Mouse (Mus musculus) brown adipose tissue, adult 24 weeks (tissue): ENCODE data around the gene Gm6993. TPM values are rescaled to one million over a fixed set of nuclear protein-coding genes. Genes with fewer than 3 reads are reported as not detected.

Experiments used
- H3K27ac ChIP-seq: fragments of 200-500 bp; replicated peaks from 2 replicates; pipeline ENCODE4 v1.5.1; 2012; ENCODE audit warnings: low read depth, mild to moderate bottlenecking, low read length
- H3K4me1 ChIP-seq: fragments of 200-500 bp; 2 replicates; pipeline ENCODE4 v1.6.1; 2012; ENCODE audit warnings: low read length, mixed read lengths; ENCODE audit not compliant: control insufficient read depth, insufficient read depth, insufficient read length
- H3K4me3 ChIP-seq: fragments of 200-500 bp; 2 replicates; pipeline ENCODE4 v1.5.1; 2012; ENCODE audit warnings: low read depth, mild to moderate bottlenecking, low read length, moderate library complexity; ENCODE audit not compliant: insufficient read depth
- polyA plus RNA-seq: library from polyadenylated mRNA; stranded (reverse); fragments of >200 nt; gene quantifications from 2 replicates; pipeline ENCODE4 v1.2.4, GENCODE M21; 2012; ENCODE audit not compliant: missing spikeins, insufficient read depth, insufficient read length

Gene Gm6993
- polyA plus RNA-seq = not detected in 2 replicates

DNA sequence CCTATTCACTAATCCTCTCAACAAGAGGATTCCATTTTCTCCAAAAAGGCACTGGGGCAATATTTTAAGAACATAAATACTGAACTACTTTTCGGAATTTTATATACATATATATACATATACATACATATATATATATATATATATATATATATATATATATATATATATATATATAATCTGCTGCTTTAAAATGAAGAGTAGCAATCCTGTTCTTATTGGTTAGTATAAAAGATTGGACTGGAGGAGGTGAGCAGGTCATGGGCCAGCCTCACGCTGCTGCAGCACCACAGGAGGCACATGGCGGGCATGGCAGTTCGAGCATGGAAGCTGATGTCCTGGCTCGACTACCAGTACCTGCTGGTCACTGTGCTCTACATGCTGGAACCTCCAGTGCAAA, at the start of gene Gm6993:
TSS of gene Gm6993 (plus strand) at position 301 of the 400 bp plus-strand sequence.
- H3K4me3 ChIP-seq = no peak within 1 kb of the TSS
- no peaks in the 10 kb centered on the region; the same call in 1 of the 2 replicates for H3K4me1 ChIP-seq
- no peak within 1 kb of the TSS for H3K27ac ChIP-seq

- Histone ChIP-seq H3K4me1 (peaks cover 9% of the 10 kb centered on the region), H3K4me3 (no peak overlapping the region), H3K27ac (peak overlapping the region; percentile 38; the same call in 1 of the 2 replicates)
Measured at GRCm38 (mm10) chr12:31191329-31191954, 49.1 kb upstream of the Gm6993 start.

DNA sequence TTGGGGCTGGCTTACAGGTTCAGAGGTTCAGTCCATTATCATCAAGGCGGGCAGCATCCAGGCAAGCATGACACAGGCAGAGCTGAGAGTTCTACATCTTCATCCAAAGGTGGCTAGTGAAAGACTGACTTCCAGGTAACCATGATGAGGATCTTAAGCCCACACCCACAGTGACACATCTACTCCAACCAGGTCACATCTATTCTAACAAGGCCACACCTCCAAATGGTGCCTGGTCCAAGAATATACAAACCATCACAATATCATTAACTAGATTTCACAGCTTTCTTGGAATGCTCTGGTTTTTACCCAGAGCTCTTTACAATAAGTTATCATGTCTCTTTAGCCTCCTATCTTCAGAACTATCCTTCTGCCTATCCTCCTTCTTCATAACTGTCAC, 38.1 kb upstream of the Gm6993 start:
- no peak overlapping the region for H3K27ac ChIP-seq
- H3K4me3 ChIP-seq = no peak overlapping the region
- H3K4me1 ChIP-seq = peaks cover 10% of the 10 kb centered on the region

DNA sequence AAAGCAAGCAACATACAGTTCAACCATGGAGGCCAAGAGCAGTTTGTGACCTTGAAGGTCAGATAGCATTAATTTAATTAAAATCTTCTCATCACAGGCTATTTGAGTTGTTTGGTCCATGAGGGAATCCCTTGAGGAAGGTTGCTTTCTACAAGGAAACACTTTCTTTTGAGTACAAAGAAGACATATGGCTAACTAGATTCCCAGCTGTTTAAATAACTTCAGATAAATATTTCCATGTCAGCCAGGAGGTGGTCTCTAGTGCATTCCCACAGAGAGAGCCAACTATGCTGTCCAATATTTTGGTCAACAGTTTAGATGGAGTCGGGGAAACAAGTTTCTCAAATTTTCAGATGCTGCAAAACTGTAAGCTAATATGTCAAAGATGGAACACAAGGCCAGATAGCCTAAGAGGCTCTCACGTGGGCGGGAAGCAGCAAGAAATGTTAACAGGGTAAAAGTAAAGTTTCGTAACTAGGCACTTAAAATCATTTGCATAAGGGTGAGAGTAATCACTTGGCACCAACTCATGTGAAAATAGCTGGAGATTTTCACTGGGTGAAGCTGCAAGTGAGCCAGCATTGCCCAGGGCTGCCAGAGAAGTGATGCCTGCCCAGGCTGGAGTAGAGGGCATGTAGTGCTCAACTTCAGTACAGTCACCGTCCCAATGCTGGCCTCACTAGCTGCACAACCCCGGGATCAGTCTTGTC, 36.7 kb upstream of the Gm6993 start:
- Histone ChIP-seq H3K27ac (peak overlapping the region; percentile 57; the same call in 1 of the 2 replicates), H3K4me3 (no peak overlapping the region), H3K4me1 (peaks cover 10% of the 10 kb centered on the region)

GRCm38 (mm10) chr12:31204898-31205297, 35.7 kb upstream of the Gm6993 start:
- H3K4me3 ChIP-seq = no peak overlapping the region
- no peak overlapping the region for H3K27ac ChIP-seq
- peaks cover 13% of the 10 kb centered on the region for H3K4me1 ChIP-seq

DNA sequence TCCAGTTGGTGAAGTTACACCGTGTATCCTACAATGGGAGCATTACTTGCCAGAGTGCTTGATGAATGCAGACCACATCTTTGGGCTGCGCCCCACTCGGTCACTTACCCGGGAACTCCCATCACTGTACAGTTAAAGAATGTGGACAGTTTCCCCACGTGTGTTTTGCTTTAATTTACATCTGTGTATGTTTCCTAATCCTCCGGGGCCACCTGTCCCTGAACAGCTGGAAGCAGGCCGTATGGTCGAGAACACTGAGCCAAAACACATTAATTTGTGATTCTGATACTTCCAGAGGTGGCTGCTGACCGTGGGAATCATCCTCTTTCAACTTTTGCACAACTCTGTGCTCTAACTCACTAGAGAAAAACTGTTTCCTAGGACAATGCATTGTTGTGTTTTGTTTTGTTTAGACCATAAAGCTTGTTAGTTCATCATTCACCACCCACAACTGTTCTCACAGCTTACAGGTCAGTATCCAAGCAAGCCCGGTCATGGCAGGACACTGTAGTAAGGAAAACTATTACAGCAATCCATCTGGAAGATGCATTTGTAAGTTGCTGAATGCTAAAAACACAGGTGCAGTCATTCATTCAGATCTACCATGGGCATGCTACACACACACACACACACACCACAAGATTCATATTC, 34.5 kb upstream of the Gm6993 start:
- no peak overlapping the region for H3K4me3 ChIP-seq
- H3K27ac ChIP-seq = no peak overlapping the region
- H3K4me1 ChIP-seq = peaks cover 13% of the 10 kb centered on the region

DNA sequence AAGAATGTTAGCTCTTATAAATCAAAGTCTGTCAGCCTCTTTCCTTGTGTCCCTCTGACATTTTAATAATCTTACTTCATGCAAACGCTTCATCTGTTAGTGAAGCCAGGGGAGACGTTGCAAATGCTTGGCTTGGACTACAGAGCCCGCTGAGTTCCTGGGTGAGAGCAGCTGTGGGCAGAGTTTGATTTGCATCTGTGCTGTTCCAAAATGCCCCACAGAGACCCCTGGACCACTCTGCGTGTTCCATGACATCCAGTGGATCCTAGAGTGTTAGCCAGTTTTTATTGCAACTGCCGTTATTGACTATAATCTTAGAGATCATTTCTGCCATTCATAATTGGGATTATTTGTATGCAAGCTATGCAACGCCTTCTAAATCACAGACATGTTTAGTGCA, 31.8 kb upstream of the Gm6993 start:
- Histone ChIP-seq H3K27ac (no peak overlapping the region), H3K4me1 (peaks cover 10% of the 10 kb centered on the region), H3K4me3 (no peak overlapping the region)

GRCm38 (mm10) chr12:31209377-31209805, 31.2 kb upstream of the Gm6993 start:
- no peak overlapping the region for H3K4me3 ChIP-seq
- peaks cover 6% of the 10 kb centered on the region for H3K4me1 ChIP-seq
- H3K27ac ChIP-seq = no peak overlapping the region

DNA sequence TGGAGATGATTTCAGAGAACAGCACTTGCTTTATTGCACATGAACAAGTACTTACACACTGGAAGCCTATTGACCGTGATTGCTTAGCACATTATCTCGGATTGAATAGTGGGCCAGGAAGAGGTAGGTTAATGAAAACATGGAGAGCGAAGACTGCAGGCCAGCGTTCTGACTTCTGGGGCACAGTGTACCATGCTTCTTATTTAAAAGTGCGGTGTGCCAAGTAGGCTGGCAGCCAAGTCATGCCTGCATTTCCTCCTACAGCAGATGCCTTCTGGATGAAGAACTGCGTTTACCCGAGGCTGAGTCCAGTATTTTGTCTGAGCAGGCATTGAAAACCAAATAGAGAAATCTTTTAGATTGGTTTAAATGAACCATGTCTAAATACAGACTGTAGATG, 27.0 kb upstream of the Gm6993 start:
- Histone ChIP-seq H3K4me1 (peaks cover 3% of the 10 kb centered on the region), H3K4me3 (no peak overlapping the region), H3K27ac (no peak overlapping the region)

- Histone ChIP-seq H3K4me1 (no peaks in the 10 kb centered on the region; the same call in none of the 2 replicates), H3K4me3 (no peak overlapping the region), H3K27ac (no peak overlapping the region)
Measured at GRCm38 (mm10) chr12:31215003-31215402, 25.6 kb upstream of the Gm6993 start.

DNA sequence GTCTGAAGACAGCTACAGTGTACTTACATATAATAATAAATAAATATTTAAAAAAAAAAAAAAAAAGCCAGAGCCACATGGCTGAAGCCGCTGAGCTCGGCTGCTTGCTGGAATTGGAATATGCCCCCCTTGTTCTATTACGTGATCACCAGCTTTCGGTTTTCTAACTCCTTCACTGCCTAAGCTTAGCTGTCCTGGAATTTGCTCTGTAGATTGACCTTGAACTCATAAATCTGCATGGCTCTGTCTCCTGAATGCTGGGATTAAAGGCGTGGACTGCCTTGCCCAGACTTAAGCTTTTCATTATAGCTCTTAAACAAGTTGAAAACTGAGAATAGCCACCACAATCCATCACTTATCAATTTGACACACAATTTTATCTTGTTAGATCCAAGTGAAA, 23.3 kb upstream of the Gm6993 start:
- H3K4me3 ChIP-seq = no peak overlapping the region
- H3K4me1 ChIP-seq = no peaks in the 10 kb centered on the region; the same call in none of the 2 replicates
- no peak overlapping the region for H3K27ac ChIP-seq

- H3K4me3 ChIP-seq = no peak overlapping the region
- peak overlapping the region; percentile 91 for H3K27ac ChIP-seq
- H3K4me1 ChIP-seq = no peaks in the 10 kb centered on the region; the same call in none of the 2 replicates
Measured at GRCm38 (mm10) chr12:31218774-31219173, 21.8 kb upstream of the Gm6993 start.

- Histone ChIP-seq H3K4me1 (no peaks in the 10 kb centered on the region; the same call in none of the 2 replicates), H3K4me3 (no peak overlapping the region), H3K27ac (no peak overlapping the region)
Measured at GRCm38 (mm10) chr12:31221522-31221921, 19.0 kb upstream of the Gm6993 start.

DNA sequence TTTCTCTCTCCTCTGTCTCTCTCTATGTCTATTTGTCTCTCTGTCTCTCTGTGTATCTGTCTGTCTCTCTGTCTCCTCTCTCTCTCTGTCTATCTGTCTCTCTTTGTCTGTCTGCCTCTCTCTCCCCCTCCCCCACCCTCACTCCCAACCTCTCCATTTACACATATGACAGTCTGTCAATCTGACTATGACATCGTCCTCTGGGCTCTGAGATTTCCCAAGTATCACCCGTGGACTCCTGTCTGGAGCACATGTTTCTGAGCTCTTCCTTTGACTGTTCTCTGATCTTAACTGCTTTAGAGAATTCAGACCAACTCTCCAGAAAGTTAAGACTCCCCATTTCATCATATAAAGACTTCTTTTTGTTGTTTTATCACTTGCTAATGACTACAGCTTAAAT, 18.3 kb upstream of the Gm6993 start:
- H3K27ac ChIP-seq = no peak overlapping the region
- no peaks in the 10 kb centered on the region; the same call in none of the 2 replicates for H3K4me1 ChIP-seq

DNA sequence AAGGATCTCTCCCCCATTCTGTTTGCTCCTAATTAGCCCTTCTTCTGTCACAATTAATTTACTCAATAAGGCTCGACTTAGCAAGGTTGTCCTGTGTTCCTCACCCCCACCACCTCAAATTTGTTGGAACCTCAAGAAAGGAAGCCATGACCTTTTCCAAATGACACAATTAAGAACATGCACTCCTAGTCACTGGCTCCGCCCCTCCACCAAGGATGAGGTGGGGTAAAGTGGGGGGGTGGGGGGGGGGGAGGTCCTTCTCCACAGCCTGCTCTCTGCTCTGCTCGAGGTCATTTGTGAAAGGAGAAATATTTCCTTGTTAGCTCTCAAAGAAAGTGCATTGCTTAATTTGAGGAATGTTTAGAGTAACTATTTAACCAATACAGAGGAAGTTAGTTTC, 17.8 kb upstream of the Gm6993 start:
- no peak overlapping the region for H3K4me3 ChIP-seq
- H3K27ac ChIP-seq = no peak overlapping the region

More for the DNA sequence above, 18.3 kb upstream of the Gm6993 start:
- H3K4me3 ChIP-seq = no peak overlapping the region

More for the DNA sequence above, 17.8 kb upstream of the Gm6993 start:
- no peaks in the 10 kb centered on the region; the same call in none of the 2 replicates for H3K4me1 ChIP-seq
